Mouse (Mus musculus): Measurements from ENCODE around the gene Dnttip2. TPM values are rescaled to one million over a fixed set of nuclear protein-coding genes. Genes with fewer than 3 reads are reported as not detected.

The Dnttip2 gene
- total RNA-seq, 2 experiments from 2014 or later, result 28.1 to 29.9 TPM

- DNase-seq, result no peak
Measured at GRCm38 (mm10) chr3:122290696-122291095, 16.5 kb downstream of the Dnttip2 start.

- DNase-seq, result no peak
Measured at GRCm38 (mm10) chr3:122291828-122292227, 17.6 kb downstream of the Dnttip2 start.

DNA sequence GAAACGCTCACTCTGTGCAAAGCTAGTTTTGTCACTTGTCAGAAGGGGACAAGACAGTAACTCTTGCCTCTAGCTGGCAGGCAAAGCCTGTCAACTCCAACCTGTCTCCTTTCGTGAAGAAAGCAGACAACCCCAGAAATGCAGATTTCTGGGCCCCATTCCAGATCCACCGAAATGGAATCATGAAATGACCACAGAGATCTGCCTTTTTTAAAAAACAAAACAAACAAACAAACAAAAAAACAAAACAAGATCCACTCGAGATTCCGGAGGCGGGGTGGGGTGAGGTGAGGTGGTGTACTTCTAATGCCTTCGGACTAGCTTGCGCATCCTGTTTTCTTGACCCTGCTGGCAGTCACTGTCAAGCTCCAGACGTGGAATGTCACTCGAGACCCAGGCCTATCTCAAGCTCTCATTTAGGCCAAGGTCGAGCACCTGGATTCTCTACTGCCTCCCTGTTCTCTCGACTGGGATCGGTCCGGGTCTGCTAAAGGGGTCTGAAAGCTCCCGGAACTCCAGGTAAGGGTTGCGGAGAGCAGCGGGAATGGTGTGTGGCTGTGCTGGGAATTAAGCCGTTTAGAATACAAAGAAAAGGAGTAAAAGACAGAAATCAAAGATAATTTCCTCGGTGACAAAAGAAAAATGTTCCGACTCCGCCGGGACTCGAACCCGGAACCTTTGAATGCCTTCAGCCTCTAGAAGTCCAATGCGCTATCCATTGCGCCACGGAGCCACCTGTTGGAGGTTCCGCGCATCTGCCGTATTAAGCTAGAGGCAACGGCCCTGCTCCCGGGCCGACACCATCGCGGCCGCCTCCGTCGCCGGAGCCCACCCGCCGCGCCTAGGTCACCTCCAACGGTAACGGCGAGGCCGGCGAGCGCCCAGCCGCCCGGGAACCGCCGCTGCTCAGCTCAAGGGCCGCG lies 18.4 kb downstream of the Dnttip2 start:
- peak; percentile 90 to 91 for DNase-seq

DNA sequence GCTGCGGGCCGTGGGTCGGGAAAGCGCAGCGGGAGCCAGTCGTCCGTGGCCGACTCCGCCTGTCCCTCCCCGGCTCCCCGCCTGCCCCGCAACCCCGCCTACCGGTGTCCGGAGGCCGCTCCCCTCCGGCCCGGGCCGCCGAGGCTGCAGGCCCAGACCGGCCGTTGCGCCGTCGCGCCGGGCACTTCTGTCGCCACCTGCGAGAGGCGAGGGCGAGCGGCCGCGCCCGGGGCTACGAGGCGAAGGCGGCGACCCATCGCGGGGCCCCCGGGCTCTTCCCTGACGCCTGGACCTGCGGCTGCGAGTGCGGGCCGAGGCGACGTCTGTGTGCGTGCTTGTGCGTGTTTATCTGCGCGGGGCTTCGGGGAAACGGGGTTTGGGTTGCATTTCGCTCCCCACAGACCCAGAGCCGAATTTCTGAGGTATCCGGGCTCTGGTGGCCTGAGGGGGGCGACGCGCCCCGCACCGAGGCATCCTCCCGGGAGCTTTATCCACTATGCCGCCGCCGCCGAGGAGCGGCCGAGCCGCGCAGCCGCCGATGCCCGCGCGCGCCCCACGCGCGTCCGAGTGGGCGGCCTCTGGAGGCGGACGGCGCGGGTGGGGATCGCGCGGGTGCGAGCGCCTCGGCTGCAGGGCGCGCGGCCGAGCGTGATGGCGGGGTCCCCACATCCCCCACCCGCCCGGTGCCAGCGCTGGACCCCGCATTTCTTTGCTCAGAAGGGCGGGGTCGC lies 19.2 kb downstream of the Dnttip2 start:
- DNase-seq, result peak in 1 of 2 experiments; percentile 62

DNA sequence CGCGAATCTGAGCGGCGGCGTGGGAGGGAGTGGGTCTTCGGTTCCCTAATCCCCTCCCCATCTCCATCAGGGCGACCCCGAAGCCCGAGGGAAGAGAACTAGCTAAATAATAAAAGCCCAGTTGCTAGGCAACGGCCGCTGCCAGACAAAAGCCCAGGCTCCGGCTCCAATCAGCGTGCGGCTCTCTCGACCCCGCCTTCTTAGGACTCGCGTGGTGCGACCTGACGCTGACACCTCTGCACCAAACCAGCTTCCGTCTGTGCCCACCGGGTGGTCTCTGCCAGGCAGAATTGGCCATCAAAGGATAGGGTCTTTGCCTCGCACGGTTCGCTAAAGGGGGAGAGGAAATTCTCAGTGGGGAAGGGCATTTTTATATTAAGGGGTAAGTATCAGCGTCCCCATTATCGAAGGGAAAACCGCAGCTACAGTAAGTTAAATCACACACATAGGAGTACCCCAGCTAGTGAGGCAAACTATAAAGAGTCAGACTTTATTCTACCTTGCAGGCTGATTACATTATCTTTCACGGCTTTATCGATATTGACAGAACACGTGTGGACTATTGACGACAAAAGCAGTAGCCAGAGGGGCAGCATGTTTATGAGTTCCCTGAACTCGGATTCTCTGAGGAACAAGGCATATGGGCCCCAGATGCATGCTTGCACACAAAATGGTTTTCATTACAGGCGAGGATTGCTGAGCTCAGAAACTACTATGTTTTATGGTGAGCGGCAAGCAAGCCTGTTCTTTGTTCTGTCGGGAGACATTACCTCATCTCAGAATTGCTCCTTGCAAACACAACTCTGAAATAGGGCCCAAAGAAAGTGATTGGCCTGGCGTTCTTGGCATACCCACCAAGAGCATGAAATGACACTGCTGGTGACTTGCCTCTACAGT lies 20.0 kb downstream of the Dnttip2 start, which contains the start of gene Bcar3:
Gene Bcar3, plus strand, starts transcription at position 183 of the 897 bp plus-strand sequence.
- DNase-seq, result peak; percentile 92 to 93

DNA sequence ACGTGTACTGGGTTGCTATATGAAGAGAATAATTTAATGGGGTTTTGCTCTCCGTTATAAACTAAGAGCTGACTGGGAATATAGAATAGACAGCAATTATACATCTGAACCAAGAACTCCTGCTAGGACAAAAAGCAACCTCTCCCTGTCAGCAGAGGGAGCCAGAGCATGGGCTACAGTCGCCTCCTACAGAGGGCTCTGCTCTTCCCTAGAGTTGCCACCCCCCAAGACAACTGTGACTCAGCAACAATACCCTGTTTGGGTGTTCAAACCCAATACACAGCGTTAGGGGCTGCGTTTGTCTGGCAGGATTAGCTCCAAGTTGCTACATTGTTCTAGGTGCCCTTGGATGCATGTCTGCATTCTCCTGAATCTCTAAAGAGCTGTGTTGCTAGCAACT lies 21.3 kb downstream of the Dnttip2 start:
- peak in 1 of 2 experiments; percentile 42 for DNase-seq

DNA sequence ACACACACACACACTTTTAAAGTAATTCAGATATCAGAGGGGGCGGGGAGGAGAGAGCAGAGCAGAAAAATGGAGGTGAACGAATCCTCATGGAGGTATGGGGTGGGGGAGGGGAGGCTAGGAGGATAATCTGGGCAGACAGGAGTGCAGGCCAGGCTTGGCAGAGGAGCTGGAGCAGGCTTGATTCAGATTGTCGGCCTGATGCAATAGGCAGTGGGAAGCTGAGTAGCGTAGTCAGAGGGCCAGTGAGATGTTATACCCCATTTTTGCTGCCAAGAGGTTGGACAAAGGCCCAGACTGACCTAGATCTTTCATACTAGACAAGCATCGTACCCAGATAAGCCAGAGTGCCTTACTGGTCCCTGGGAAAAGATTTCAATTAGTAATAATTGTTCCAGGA lies 22.8 kb downstream of the Dnttip2 start:
- no peak for DNase-seq

GRCm38 (mm10) chr3:122300983-122301919 lies 27.1 kb downstream of the Dnttip2 start:
- DNase-seq, result peak; percentile 66 to 67

DNA sequence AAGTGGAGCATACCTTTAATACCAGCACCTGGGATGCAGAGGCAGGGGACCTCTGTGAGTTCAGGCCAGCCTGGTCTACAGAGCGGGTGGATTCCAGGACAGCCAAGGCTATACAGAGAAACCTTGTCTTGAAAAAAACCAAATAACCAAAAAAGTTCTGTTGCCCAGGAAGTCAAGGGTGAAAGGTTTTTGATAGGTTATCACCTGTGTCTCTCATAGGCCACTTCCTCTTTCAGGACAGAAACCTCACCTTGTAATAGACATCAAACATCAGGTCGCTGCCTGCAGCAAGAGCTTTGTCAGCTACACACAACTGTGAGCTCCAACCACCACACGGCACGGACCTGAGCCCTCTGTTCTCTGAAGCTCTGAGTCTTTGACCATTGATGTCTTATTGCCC lies 30.4 kb downstream of the Dnttip2 start:
- DNase-seq, result no peak

GRCm38 (mm10) chr3:122307894-122308671 lies 33.9 kb downstream of the Dnttip2 start:
- DNase-seq, result no peak

DNA sequence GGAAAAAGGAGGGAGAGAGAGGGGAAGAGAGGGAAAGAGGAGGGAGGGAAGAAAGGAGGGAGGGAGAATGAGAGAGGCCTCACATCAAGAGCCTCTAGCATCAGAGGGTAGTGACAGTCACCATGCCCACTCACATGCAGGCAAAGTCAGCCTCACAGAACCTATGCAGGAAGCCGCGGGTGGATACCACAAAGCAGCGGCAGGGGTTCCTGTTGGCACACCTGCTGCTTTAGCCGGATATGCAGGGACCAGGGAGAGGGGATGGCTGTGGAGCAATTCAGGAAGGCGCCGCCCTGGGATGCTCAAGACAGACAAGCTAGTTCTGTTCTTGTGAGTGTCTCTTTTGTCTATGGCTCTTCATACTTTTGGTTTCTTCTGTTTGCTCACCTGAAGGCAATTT lies 34.8 kb downstream of the Dnttip2 start:
- DNase-seq, result no peak

GRCm38 (mm10) chr3:122312078-122312477 lies 37.9 kb downstream of the Dnttip2 start:
- DNase-seq, result peak; percentile 73 to 78

GRCm38 (mm10) chr3:122312936-122313629 lies 38.9 kb downstream of the Dnttip2 start:
- no peak for DNase-seq

- no peak for DNase-seq
Measured at GRCm38 (mm10) chr3:122313936-122314335, 39.7 kb downstream of the Dnttip2 start.

DNA sequence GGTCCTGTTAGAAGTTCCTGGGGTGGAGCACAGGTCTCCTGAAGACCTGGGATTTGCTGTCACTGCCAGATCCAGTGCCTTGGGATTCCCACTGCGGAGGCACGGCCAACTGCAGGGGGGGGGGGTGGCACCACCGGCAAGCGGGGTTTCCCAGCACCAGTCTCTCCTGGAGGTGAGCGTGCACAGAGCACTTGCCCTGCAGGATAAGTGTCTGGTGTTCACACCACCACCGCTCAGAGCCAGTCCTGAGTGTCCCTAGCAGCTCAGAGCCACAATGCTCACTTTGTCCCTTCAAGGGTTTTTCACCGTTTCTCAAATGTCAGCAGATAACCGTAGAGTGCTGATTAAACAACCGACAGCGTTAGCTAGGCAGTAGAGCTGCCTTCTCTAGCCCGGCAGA lies 42.4 kb downstream of the Dnttip2 start:
- DNase-seq, result no peak

- no peak for DNase-seq
Measured at GRCm38 (mm10) chr3:122317339-122317738, 43.2 kb downstream of the Dnttip2 start.

DNA sequence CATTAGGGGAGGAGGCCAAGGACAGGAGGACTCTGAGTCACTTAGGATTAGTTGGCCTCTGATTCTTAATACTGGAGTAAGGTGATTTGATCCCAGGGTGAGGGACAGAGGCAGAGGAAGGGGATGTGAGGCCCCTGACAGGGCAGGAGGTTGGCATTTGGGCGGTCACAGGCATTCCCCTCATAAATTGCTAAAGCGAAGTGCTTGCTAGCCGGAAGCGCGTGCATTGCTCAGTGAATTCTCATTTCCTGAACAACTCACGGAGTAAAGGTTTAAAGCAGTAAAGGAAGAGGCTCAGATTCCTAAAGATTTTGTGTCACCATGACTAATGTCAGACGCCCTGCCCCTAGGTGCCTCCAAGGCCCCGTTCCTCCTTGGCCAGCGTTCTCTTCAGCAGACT lies 48.0 kb downstream of the Dnttip2 start:
- DNase-seq, result no peak

DNA sequence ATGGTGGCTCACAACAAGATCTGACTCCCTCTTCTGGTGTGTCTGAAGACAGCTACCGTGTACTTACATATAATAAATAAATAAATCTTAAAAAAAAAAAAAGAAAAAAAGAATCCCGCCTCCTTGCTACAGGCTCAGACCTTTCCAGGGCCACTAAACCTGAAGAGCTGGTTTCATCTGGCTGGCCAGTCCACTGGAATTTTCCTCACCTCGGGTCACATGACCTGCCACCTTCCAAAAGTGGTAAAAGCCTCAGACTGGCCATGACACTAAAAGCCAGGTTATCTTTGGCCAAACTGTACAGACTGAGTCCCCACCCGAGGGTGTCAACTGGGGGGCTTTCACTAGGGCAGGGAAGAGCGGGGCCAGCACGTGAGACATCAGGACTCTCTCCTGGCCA lies 49.7 kb downstream of the Dnttip2 start:
- no peak for DNase-seq

DNA sequence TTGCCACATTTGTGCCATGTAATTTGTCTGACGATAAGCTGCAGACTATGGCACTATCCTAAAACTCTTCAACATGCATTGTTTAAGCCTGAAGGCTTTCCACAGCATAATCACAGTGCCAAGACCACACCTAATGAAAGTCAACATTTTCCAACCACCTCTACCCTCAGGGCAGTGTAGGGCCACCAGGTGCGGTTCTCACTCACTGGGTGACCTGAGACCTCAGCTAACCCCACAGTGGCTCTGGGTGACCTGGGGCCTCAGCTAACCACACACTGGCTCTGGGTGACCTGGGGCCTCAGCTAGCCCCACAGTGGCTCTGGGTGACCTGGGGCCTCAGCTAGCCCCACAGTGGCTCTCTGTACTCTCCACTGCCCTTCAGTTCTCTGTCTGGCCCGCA lies 50.3 kb downstream of the Dnttip2 start:
- no peak for DNase-seq

- DNase-seq, result no peak
Measured at GRCm38 (mm10) chr3:122330484-122330883, 56.3 kb downstream of the Dnttip2 start.

All from layer of hippocampus, postnatal 36 days (tissue).